Mouse (Mus musculus) heart, postnatal 0 days (tissue): Measurements from ENCODE around the gene Gcnt3.

Experiments
- CTCF ChIP-seq: IDR thresholded peaks from 2 replicates; pipeline ENCODE4 v1.5.1; 2016; ENCODE audit warnings: antibody characterized with exemption, control low read depth, low read depth
- EP300 ChIP-seq: IDR thresholded peaks from 2 replicates; pipeline ENCODE4 v1.6.1; 2016; ENCODE audit warnings: antibody characterized with exemption, low read depth

DNA sequence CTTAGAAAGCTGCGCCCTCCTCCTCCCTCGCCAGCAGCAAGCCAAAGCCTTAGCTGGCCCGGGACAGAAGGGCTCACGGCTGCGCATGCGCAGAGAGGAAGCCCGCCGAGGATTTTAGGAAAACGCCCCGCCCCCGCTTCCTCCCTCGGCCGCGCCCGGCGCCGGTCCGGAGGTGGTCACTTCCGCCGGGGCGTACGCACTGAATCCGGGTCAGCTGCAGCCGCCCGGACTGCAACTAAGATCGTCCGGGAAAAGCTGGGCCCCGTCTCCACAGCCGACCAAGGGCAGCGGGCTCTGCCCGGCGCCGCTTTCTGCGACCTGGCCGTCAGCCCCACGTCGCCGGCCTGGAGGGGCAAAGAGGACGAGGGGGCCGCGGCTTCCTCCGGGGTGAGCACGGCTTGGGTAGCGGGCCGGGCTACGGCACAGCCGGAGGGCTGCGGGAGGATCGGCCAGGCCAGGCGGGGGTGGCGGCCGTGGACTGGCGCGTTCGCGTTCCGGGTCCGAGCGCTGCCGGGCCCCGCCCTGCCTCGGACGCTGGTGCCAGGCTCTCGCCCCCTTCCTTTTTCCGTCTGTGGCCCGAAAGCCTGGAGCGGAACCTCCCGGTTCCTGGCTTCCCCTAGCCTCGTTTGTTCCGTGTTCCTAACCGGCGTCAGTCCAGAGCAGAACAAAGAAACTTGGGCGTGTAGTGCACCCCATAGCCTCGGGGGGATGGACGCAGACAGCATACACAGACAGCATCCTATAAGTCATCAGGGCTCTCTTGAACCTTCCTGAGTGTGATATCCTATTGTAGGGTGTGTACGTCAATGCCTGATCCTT, 48.4 kb downstream of the Gcnt3 start, which contains the start of gene Bnip2:
- TF ChIP-seq CTCF (no peak), EP300 (peak; percentile 81; the same call in 1 of the 2 replicates)
